Mouse (Mus musculus) stomach, adult 2 months (tissue): ENCODE measurements around the gene P2rx6. TPM values are rescaled to one million over a fixed set of nuclear protein-coding genes. Genes with fewer than 3 reads are reported as not detected.

Experiments
- polyA plus RNA-seq: library from polyadenylated mRNA; depleted of rRNA; stranded (reverse); fragments of >200 nt; gene quantifications from 2 replicates; pipeline ENCODE4 v1.2.3, GENCODE M21; 2012; rRNA removed

Gene P2rx6
- polyA plus RNA-seq: 1.1 and 2.2 TPM in 2 replicates

GRCm38 (mm10) chr16:17561751-17562208 lies at the start of gene P2rx6:
P2rx6 (plus strand) TSS chr16:17561885.

DNA sequence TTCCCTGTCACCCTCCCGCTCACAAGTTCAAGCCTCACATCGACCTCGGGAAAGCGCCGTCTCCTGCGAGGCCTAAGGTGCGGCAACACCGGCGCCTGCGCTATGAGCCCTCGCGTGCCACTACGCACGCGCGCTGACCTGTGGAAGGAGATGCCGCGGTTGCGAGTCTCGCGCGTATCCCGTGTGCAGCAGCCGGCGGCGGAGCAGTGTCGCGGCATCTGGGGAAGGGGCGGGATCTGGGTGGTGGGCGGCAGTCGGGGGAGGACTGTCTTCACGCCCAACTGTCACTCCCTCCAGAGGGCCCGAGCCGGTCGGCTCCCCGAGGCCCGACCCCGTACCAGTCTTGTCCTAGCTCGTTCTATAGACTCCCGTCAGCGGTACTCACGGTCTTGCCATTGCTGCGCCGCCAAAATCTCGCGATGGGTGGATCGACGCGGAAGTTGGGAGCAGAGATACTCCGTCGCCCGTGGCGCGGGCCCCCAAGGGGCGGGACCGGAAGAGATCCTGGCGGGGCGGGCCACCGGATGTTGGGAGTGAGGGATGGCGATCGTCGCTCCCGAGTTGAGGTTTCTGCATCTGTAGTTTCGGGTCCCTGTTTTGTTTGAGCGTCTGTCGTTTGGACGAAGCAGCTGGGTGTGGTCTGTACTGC lies 30.9 kb upstream of the P2rx6 start, which contains the start of gene Thap7:
Gene Thap7, minus strand, starts transcription at position 497 of the 649 bp plus-strand sequence.

DNA sequence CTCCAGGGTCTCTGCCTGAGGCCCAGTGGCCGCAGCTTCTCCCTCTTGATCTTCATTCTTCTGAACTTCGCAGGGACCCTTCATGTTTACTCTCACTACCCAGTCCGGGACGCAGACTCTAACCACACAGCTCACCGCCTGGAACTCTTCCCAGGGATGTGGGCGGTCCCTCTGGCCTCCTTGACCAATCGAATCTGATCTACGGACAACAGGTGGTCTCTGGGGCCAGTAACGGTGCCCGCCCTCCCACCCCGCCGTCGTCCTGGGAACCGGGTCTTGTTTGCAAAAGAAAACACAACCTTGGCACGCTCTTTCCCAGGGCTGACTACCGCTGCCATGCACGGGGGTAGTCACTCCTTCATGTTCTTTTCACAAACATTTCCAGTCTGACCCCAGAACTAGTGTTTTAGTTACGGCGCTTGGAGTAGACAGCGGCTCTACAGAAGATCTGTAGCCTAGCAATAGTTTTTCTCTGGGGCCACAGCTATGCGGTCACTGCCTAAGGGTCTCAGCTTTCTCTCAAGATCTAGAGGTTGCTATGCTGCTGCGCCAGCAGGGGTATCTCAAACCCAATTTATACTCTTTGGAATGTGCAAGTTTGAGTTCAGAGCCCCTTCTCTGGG lies 446 bp upstream of the P2rx6 start, which contains the start of gene Lrrc74b:
Gene Lrrc74b, minus strand, starts transcription at position 120 of the 623 bp plus-strand sequence.

GRCm38 (mm10) chr16:17583064-17583463 lies 21.4 kb downstream of the P2rx6 start, which contains the start of gene Slc7a4:
Slc7a4 (minus strand) TSS chr16:17583214.

DNA sequence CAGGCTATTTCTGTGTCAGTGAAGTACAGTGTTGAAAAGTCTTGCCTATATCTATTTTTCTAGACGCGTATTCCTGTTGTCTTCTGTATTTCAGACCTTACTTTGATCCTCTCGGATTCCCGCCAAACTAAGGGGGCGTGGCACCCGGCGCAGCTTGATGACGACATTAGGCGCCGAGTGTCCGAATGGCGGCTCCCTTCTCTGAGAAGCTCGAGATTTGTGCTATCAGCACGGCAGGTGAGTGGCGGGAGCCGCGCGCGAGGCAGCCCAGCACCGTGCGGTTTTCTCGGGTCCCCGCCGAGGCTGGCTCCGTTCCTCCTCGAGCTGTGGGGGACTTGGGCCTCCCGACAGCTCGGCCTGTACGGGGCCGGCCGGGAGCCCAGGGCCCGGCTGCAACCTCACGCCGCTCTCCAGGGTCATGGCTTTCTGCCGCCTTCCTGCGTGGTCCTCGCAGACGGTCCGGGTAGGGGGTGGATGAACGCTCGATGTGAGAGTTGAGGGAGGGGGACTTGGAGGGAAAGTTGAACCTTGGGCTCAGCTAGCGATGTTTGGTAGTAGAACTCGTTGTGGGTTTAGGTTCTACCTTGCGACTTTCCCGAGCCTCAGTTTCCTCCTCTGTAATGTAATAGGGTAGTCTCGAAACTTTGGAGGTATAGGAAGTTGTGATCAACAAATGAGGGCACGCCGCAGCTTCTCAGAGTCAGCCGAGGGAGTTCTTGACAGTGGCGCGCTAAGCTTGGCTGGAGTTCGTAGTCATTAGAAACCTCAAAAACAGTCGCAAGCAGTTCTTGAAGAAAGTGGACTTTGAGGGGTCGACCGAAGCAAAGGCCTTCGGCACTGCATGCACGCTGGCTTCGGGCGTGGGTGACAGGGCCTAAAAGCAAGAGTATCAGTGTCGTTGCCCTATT lies 57.8 kb downstream of the P2rx6 start, which contains the start of gene Smpd4:
Gene Smpd4, plus strand, starts transcription at position 157 of the 908 bp plus-strand sequence.

Other genes with a start within 250 kb of the P2rx6 start
- 0.10 and 0.37 TPM in 2 replicates for gene Serpind1, start 230.5 kb upstream of the P2rx6 start, polyA plus RNA-seq
- gene Snap29, start 155.9 kb upstream of the P2rx6 start, polyA plus RNA-seq: 2.0 and 2.1 TPM in 2 replicates
- 23.7 and 30.3 TPM in 2 replicates for gene Pi4ka, start 155.6 kb upstream of the P2rx6 start, polyA plus RNA-seq
- gene Crkl, start 109.9 kb upstream of the P2rx6 start, polyA plus RNA-seq: 12.7 and 18.1 TPM in 2 replicates
- 0.79 and 1.2 TPM in 2 replicates for gene Aifm3, start 72.3 kb upstream of the P2rx6 start, polyA plus RNA-seq
- gene Lztr1, start 53.2 kb upstream of the P2rx6 start, polyA plus RNA-seq: 112 and 122 TPM in 2 replicates
- 53.3 and 64.2 TPM in 2 replicates for gene Thap7, start 30.7 kb upstream of the P2rx6 start, polyA plus RNA-seq
- 0.09 TPM in 1 of 2 replicates, not detected in the other for gene Lrrc74b, start 638 bp upstream of the P2rx6 start, polyA plus RNA-seq
- gene Slc7a4, start 21.3 kb downstream of the P2rx6 start, polyA plus RNA-seq: 18.1 and 22.4 TPM in 2 replicates
- gene Smpd4, start 57.5 kb downstream of the P2rx6 start, polyA plus RNA-seq: 19.6 and 21.7 TPM in 2 replicates
- gene Ccdc74a, start 84.6 kb downstream of the P2rx6 start, polyA plus RNA-seq: 0.24 and 0.73 TPM in 2 replicates
- gene Med15, start 171.0 kb downstream of the P2rx6 start, polyA plus RNA-seq: 55.4 and 63.7 TPM in 2 replicates
- gene Klhl22, start 197.7 kb downstream of the P2rx6 start, polyA plus RNA-seq: 29.5 and 32.8 TPM in 2 replicates
- gene Scarf2, start 235.4 kb downstream of the P2rx6 start, polyA plus RNA-seq: 25.6 and 36.5 TPM in 2 replicates